Mouse (Mus musculus) erythroblast, adult 5-6 weeks (primary cell): ENCODE measurements around the gene Olfr512. TPM values are rescaled to one million over a fixed set of nuclear protein-coding genes. Genes with fewer than 3 reads are reported as not detected.

Experiments
- ATAC-seq: replicated peaks from 2 replicates; pipeline ENCODE4 v1.8.0; 2016; ENCODE audit warnings: moderate number of reproducible peaks, mild to moderate bottlenecking, moderate TSS enrichment, inconsistent platforms; ENCODE audit not compliant: poor library complexity, low FRiP score, severe bottlenecking
- total RNA-seq, 2 experiments: library from RNA; stranded (forward) in 1 of 2; stranded (reverse) in 1 of 2; fragments of 150-400 nt in 1 of 2; fragments of 200-764, 138-1000 nt in 1 of 2; gene quantifications; 2 replicates each; pipeline versions ENCODE4 v1.2.3 to v1.2.4; 2015 to 2017; ENCODE audit warnings: low replicate concordance in 2 of 2

Gene Olfr512
- total RNA-seq (2015; ENCODE audit: low replicate concordance) (not detected in 2 replicates), total RNA-seq (2017; ENCODE audit: low replicate concordance) (not detected in 2 replicates)

- no peak for ATAC-seq
Observed at GRCm38 (mm10) chr7:108713020-108713419, at the start of gene Olfr512. Gene Olfr512, plus strand, starts transcription at chr7:108713320.

GRCm38 (mm10) chr7:108666118-108666517, 47.0 kb upstream of the Olfr512 start, which contains the start of gene Olfr510:
Gene Olfr510, plus strand, starts transcription at chr7:108666418.
- ATAC-seq, result no peak

GRCm38 (mm10) chr7:108671058-108671457, 42.1 kb upstream of the Olfr512 start:
- no peak for ATAC-seq

GRCm38 (mm10) chr7:108678886-108679285, 34.2 kb upstream of the Olfr512 start:
- ATAC-seq, result no peak

GRCm38 (mm10) chr7:108750673-108751072, 37.6 kb downstream of the Olfr512 start, which contains the start of gene Olfr513:
Gene Olfr513, plus strand, starts transcription at chr7:108750973.
- ATAC-seq, result no peak

DNA sequence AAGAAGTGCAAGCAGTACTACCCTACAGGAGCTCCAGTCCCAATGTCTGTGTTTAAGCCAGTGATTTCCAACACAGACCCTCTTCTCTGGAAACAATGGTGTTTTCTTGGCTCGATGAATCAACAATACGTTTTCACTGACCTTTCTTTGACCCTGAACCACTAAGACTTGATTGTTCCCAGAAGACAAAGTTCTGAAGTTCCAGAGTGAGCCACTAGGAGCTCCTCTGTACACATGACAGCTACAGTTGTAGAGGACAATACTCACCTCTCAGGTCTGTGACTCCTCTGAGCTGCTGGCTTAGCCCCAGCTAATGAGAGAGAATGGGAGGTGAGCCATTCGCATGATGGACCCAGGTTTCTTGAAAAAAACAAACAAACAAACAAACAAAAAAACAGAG, 47.3 kb downstream of the Olfr512 start:
- no peak for ATAC-seq

Other genes with a start within 250 kb of the Olfr512 start
- gene Olfr498, start 248.0 kb upstream of the Olfr512 start, total RNA-seq (2015; ENCODE audit: low replicate concordance), result not detected in 2 replicates
- gene Olfr498, start 248.0 kb upstream of the Olfr512 start, total RNA-seq (2017; ENCODE audit: low replicate concordance), result not detected in 2 replicates
- gene Olfr502, start 188.3 kb upstream of the Olfr512 start, total RNA-seq (2015; ENCODE audit: low replicate concordance), result not detected in 2 replicates
- not detected in 2 replicates for gene Olfr502, start 188.3 kb upstream of the Olfr512 start, total RNA-seq (2017; ENCODE audit: low replicate concordance)
- not detected in 2 replicates for gene Olfr503, start 168.8 kb upstream of the Olfr512 start, total RNA-seq (2015; ENCODE audit: low replicate concordance)
- gene Olfr503, start 168.8 kb upstream of the Olfr512 start, total RNA-seq (2017; ENCODE audit: low replicate concordance), result not detected in 2 replicates
- not detected in 2 replicates for gene Olfr504, start 147.5 kb upstream of the Olfr512 start, total RNA-seq (2015; ENCODE audit: low replicate concordance)
- gene Olfr504, start 147.5 kb upstream of the Olfr512 start, total RNA-seq (2017; ENCODE audit: low replicate concordance), result not detected in 2 replicates
- gene Olfr506, start 102.5 kb upstream of the Olfr512 start, total RNA-seq (2015; ENCODE audit: low replicate concordance), result not detected in 2 replicates
- gene Olfr506, start 102.5 kb upstream of the Olfr512 start, total RNA-seq (2017; ENCODE audit: low replicate concordance), result not detected in 2 replicates
- gene Olfr507, start 91.5 kb upstream of the Olfr512 start, total RNA-seq (2015; ENCODE audit: low replicate concordance), result not detected in 2 replicates
- not detected in 2 replicates for gene Olfr507, start 91.5 kb upstream of the Olfr512 start, total RNA-seq (2017; ENCODE audit: low replicate concordance)
- not detected in 2 replicates for gene Olfr508, start 83.3 kb upstream of the Olfr512 start, total RNA-seq (2015; ENCODE audit: low replicate concordance)
- not detected in 2 replicates for gene Olfr508, start 83.3 kb upstream of the Olfr512 start, total RNA-seq (2017; ENCODE audit: low replicate concordance)
- gene Olfr509, start 61.4 kb upstream of the Olfr512 start, total RNA-seq (2015; ENCODE audit: low replicate concordance), result 0.21 TPM in 1 of 2 replicates, not detected in the other
- gene Olfr509, start 61.4 kb upstream of the Olfr512 start, total RNA-seq (2017; ENCODE audit: low replicate concordance), result not detected in 2 replicates
- gene Olfr510, start 46.9 kb upstream of the Olfr512 start, total RNA-seq (2015; ENCODE audit: low replicate concordance), result 0.77 TPM in 1 of 2 replicates, not detected in the other
- not detected in 2 replicates for gene Olfr510, start 46.9 kb upstream of the Olfr512 start, total RNA-seq (2017; ENCODE audit: low replicate concordance)
- not detected in 2 replicates for gene Olfr513, start 37.7 kb downstream of the Olfr512 start, total RNA-seq (2015; ENCODE audit: low replicate concordance)
- not detected in 2 replicates for gene Olfr513, start 37.7 kb downstream of the Olfr512 start, total RNA-seq (2017; ENCODE audit: low replicate concordance)
- not detected in 2 replicates for gene Olfr514, start 112.7 kb downstream of the Olfr512 start, total RNA-seq (2015; ENCODE audit: low replicate concordance)
- not detected in 2 replicates for gene Olfr514, start 112.7 kb downstream of the Olfr512 start, total RNA-seq (2017; ENCODE audit: low replicate concordance)
- gene Olfr516, start 137.2 kb downstream of the Olfr512 start, total RNA-seq (2015; ENCODE audit: low replicate concordance), result not detected in 2 replicates
- not detected in 2 replicates for gene Olfr516, start 137.2 kb downstream of the Olfr512 start, total RNA-seq (2017; ENCODE audit: low replicate concordance)
- gene Olfr517, start 159.1 kb downstream of the Olfr512 start, total RNA-seq (2015; ENCODE audit: low replicate concordance), result not detected in 2 replicates
- gene Olfr517, start 159.1 kb downstream of the Olfr512 start, total RNA-seq (2017; ENCODE audit: low replicate concordance), result not detected in 2 replicates
- gene Olfr518, start 171.7 kb downstream of the Olfr512 start, total RNA-seq (2015; ENCODE audit: low replicate concordance), result not detected in 2 replicates
- gene Olfr518, start 171.7 kb downstream of the Olfr512 start, total RNA-seq (2017; ENCODE audit: low replicate concordance), result not detected in 2 replicates
- not detected in 2 replicates for gene Olfr519, start 181.1 kb downstream of the Olfr512 start, total RNA-seq (2015; ENCODE audit: low replicate concordance)
- not detected in 2 replicates for gene Olfr519, start 181.1 kb downstream of the Olfr512 start, total RNA-seq (2017; ENCODE audit: low replicate concordance)
- gene Nlrp10, start 216.9 kb downstream of the Olfr512 start, total RNA-seq (2015; ENCODE audit: low replicate concordance), result not detected in 2 replicates
- gene Nlrp10, start 216.9 kb downstream of the Olfr512 start, total RNA-seq (2017; ENCODE audit: low replicate concordance), result 0.14 TPM in 1 of 2 replicates, not detected in the other
- 51.3 and 67.7 TPM in 2 replicates for gene Eif3f, start 221.1 kb downstream of the Olfr512 start, total RNA-seq (2015; ENCODE audit: low replicate concordance)
- 19.4 and 26.1 TPM in 2 replicates for gene Eif3f, start 221.1 kb downstream of the Olfr512 start, total RNA-seq (2017; ENCODE audit: low replicate concordance)
- gene Tub, start 237.0 kb downstream of the Olfr512 start, total RNA-seq (2015; ENCODE audit: low replicate concordance), result not detected in 2 replicates
- not detected in 2 replicates for gene Tub, start 237.0 kb downstream of the Olfr512 start, total RNA-seq (2017; ENCODE audit: low replicate concordance)